Mouse (Mus musculus): ENCODE data around the gene Ppp1ca.

The Ppp1ca gene

DNA sequence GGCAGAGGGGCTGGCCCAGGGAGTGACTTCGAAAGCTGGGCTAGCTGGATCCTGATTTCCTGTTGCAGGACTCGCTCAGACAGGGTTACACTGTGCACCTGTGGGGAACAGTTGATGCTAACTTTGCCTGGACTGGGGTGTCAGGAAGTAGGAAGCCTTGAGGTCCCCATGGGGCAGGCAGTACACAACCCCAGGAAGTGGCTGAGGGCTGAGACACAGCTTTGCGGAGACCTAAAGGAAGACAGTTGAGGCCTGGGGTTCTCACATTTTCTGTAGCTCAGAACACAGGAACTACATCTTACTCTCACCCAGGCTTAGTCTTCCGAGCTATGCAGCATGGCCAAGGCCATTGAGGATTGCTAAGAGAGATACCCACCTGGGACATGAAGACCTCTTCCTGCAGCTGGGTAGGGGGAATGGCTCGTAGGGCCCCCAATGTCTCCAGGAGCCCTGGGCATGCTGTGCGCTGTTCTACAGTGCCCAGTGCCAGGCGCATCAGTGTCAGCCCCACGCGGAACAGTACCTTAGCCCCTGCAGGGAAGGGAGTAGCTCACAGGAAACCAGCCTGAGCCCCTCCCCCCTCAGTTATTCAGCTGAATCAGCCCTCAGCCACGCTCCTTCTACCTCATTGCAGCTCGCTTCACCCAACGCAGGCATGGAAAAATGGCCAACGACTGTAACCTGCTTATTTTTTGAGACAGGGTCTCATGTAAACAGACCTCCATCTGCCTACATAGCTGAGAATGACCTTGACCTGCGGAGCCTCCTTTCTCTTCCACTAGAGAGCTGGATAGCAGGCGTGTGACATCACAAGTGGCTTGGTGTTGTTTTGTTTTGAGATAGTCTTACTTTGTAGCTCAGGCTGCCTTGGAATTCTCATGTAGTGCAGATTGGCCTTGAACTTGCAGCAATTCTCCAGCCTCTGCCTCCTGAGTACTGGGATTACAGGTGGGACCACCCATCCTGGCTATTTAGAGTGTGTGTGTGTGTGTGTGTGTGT lies 6.6 kb upstream of the Ppp1ca start:
- in situ Hi-C loops (cut with MseI, MboI), result no loop called here

GRCm38 (mm10) chr19:4187303-4187702 lies 4.6 kb upstream of the Ppp1ca start:
- in situ Hi-C loops (cut with MseI, MboI), result no loop called here

GRCm38 (mm10) chr19:4189051-4189620 lies 2.7 kb upstream of the Ppp1ca start:
- in situ Hi-C loops (cut with MseI, MboI), result no loop called here

DNA sequence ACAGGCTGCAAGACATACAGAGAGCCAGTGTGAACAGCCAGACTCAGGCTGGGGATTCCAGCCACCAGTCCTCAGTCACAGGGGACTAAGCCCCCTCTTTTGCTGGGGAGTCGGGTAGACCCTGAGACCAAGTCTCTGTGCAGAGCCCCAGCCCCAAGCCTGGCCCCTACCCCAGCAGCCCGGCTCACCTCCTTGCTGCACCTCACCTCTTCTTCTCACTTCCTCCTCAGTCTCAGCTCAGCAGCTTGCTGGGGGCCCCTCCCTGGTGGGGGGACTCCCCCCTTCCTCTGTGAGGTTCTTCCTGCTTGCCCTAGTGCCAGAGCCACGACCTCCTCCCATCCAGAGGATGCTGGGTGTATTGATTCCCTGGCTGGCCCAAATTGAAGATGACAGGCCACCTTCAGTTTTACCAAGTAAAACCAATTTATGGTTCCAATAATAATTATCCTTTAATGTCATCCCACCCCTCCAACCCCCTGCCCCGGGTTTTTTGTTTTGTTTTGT lies 982 bp upstream of the Ppp1ca start, which contains the start of gene Tbc1d10c:
TSS of gene Tbc1d10c (minus strand) at position 454 of the 504 bp plus-strand sequence.
- in situ Hi-C loops (cut with MseI, MboI), result no loop called here

DNA sequence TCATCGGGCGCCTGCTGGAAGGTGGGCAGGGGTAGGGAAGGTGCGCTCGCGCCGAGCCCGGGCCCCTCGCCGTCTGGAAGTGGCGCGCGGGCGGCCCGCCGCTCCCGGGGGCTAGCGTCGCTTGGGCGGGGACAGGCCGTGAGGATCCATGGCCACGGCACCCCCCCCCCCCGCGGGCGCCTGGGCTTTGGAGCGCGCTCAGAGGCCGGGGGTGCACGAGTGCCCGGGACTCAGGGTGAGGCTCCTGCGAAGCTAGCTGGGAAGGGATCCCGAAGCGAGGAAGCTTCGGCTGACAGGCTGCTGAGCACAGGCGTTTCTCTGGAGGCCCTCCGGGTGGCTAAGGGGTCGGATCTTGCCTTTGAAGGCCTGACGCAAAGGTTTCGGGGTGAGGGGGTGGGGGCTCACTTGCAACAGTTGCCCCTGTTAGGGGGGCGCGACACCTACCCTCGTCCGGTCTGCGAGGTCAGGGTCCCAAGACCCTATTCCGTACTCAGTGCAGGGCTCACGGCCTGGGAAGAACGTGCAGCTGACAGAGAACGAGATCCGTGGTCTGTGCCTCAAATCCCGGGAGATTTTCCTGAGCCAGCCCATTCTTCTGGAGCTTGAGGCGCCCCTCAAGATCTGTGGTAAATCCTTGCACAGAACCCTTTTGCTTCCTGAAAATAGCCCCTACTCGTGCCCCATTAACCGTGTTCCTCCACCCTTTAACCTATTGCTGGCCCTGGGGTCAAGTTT lies 553 bp downstream of the Ppp1ca start:
- in situ Hi-C loops (cut with MseI, MboI), result no loop called here

DNA sequence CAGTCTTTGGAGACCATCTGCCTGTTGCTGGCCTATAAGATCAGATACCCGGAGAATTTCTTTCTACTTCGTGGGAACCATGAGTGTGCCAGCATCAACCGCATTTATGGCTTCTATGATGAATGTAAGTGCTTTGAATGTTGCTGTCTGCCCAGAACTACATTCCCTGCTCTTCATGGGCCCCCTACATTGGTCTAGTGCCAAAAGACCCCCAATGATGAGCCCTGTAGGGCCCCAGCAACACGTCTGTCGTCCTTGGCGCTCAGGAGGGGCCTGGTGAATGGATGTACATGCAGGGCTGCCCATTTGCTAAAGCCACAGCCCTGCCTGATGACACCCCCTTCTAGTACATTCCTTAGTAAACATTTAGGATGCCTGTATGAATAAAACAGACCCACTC lies 1.3 kb downstream of the Ppp1ca start:
- in situ Hi-C loops (cut with MseI, MboI), result no loop called here

- in situ Hi-C loops (cut with MseI, MboI), result no loop called here
Measured at GRCm38 (mm10) chr19:4194021-4194724, 2.3 kb downstream of the Ppp1ca start.

DNA sequence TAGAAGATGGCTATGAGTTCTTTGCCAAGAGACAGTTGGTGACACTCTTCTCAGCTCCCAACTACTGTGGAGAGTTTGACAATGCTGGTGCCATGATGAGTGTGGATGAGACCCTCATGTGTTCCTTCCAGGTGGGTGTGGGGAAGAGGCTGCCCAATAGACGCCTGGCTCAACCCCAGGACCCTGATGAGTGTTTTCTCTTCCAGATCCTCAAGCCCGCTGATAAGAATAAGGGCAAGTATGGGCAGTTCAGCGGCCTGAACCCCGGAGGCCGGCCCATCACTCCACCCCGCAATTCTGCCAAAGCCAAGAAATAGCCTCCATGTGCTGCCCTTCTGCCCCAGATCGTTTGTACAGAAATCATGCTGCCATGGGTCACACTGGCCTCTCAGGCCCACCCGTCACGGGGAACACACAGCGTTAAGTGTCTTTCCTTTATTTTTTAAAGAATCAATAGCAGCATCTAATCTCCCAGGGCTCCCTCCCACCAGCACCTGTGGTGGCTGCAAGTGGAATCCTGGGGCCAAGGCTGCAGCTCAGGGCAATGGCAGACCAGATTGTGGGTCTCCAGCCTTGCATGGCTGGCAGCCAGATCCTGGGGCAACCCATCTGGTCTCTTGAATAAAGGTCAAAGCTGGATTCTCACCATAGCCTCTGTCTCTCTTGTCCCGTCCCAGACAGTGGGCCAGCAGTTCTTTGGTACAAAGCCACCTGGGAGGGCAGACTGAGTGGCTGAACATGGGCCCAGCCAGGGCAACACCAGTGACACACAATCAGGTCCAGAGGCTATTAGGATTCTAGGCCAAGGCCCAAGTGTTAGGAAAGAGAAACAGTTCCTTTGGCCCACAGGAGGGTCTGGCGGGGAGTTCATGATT lies 3.1 kb downstream of the Ppp1ca start:
- in situ Hi-C loops (cut with MseI, MboI), result no loop called here

- in situ Hi-C loops (cut with MseI, MboI), result no loop called here
Measured at GRCm38 (mm10) chr19:4196048-4196447, 4.2 kb downstream of the Ppp1ca start.

DNA sequence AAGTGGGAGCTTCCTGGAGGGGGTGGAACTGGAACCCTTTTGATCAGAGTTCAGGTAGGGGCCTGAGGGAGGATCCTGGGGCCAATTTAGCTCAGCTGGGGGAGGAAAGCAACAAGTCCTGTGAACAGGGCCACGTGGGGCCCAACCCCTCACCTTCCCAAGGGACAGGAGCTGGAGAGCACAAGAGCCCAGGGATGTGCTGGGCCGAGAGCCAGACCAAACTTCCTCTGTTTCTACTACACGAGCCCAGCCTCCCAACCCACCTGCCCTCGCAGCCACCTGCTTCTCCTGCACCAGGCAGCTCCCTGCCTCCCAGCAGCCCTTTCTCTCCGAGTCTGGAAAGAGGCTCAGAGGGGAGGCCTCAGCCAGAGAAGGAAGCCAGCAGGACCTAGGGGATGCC lies 4.7 kb downstream of the Ppp1ca start:
- in situ Hi-C loops (cut with MseI, MboI), result no loop called here

DNA sequence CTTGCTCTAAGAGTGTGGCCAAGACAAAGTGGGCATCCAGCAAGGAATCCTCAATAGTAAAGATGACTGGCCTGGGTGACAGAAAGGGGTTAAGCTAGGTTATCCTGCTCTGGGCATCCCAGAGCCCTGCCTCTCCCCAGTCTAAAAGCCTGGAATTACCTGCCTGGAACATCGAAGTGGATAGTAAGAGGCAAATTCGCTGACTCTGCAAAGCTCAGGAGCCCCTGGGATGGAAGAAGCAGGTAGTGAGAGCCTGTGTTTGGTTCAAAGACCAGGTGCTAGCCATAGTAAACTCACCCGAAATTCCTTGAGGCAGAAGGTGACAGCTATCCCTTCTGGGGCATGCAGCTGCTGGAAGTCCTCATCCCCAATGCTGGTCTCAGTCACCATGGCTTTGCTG lies 5.3 kb downstream of the Ppp1ca start:
- in situ Hi-C loops (cut with MseI, MboI), result no loop called here

- in situ Hi-C loops (cut with MseI, MboI), result no loop called here
Measured at GRCm38 (mm10) chr19:4201291-4201909, 9.5 kb downstream of the Ppp1ca start, which contains the start of gene Rad9a. Gene Rad9a, minus strand, starts transcription at chr19:4201662.

DNA sequence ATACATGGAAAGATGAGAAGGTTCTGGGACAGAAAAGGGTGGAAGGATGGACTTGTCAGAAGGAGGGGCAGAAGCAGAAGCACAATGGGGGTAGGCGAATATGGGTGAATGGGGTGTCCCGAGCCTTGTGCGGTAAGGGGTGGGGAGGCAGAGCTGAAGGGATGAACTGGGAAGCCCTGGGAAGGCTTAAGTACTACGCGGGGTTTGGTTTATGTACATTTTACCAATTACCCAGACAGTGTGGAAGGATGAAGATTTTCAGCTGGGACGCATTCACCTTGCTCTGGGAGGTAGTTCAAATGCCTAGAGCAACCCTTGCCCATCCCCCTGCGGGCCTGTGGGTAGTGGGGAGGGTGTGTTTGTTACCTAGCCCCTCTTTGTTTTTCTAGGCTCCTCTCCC lies 10.3 kb downstream of the Ppp1ca start:
- in situ Hi-C loops (cut with MseI, MboI), result no loop called here

DNA sequence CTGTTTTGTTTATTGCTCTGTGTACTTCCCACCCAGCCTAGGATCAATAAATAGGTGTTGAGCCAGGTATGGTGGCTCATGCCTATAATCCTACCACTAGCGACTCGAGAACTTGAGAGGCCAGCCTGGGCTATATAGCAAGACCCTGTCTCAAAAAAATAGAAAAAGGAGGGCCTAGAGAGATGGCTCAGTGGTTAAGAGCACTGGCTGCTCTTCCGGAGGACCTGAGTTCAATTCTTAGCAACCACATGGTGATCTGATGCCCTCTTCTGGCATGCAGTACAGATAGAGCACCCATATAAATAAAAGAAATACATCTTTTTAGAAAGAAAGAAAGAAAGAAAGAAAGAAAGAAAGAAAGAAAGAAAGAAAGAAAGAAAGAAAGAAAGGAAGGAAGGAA lies 11.3 kb downstream of the Ppp1ca start:
- in situ Hi-C loops (cut with MseI, MboI), result no loop called here

DNA sequence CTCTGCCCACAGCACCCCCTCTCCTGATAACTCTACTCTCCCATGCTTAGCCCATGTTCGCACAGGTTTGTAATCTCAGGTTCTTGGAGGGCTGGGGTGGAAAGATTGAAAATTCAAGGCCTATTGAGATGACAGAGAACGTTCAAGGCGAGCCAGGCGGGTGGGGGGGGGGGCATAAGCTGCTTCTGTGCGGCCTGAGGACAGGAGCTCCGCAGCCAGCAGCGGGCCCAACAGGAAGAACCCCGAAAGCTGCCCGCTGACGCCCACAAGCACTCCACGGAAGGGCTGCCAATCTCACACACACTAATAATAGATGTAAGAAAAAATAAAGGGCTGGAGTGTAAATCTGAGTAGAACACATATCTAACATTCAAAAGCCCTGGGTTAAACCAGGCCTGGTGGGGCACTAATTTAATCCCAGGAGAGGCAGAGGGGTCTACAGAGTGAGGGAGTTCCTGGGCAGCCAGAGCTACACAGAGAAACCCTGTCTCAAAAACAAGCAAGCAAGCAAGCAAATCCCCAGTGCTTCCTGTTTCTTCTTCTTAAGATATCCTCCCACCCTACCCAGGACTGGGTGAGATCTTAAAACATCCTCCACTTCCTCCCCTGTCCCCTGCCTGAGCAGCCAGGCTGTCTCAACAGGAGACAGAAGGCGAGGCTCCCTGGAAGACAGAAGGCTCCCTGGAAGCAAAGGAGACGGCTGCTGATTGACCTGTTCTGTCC lies 11.9 kb downstream of the Ppp1ca start:
- in situ Hi-C loops (cut with MseI, MboI), result no loop called here

DNA sequence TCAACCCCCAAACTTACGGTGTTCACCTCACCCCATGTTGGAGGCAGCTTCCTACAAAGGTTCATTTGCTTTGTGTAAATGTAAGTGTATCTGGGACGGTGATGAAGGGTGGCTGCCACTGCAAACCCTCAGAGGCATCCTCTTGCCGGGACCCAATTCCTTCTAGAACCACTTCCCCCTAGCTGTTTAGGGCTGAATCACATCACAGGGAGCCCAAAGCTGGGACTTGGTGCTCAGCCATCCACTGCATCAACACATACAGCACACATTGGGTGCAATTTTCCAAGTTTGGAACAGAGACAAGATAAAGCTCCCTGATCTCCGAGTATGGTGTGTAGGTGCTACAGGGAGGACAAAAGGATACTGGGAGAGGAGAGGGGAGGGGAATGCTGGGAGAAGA lies 13.0 kb downstream of the Ppp1ca start:
- in situ Hi-C loops (cut with MseI, MboI), result loop anchor here in 1 of 2 experiments (5.0 kb wide), 1 partner anchor 37 kb away; no protein-coding TSS in a partner anchor

DNA sequence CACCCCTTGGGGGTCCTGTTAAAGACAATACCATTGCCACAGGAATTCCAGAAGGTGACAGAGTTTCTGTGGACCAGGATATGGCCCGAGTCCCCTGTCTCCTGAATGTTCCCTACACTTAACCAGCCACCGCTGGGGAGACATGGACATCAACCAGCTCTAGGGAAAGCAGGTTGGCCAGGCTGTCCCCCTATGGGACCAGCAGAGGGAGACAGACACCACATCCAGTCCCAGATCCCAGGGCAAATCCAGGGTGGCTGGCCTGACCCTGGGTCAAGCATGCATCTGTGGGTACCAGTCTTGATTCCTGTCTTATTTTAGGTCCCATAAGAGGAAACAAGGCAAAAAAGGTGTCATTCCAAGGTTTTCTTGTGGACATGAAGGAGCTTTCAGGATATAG lies 15.1 kb downstream of the Ppp1ca start:
- in situ Hi-C loops (cut with MseI, MboI), result loop anchor here in 1 of 2 experiments (5.0 kb wide), 1 partner anchor 35 kb away; no protein-coding TSS in a partner anchor

DNA sequence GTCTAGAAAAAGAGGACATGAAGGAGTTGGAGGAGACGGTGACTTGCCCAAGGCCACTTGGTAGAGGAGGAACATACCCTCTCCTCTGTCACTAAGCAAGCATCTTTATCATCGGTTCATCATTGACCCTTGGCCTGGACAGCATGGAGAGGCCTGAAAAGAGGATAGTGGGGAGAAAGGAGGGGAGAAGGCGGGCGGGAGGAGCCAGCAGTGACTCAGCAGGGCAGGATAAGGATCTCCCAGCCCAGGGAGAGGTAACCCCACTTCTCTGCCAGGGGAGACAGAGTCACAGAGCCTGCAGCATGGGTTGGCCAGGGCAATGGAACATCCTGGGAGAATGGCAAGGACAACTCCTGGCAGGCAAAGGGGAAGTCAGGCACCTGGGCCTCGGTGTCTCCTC lies 16.7 kb downstream of the Ppp1ca start:
- in situ Hi-C loops (cut with MseI, MboI), result loop anchor here in 1 of 2 experiments (5.0 kb wide), 1 partner anchor 34 kb away; no protein-coding TSS in a partner anchor

All from mouse trophoblast stem cell (cell line).